Mouse (Mus musculus) heart, postnatal 10 days (tissue): ENCODE data around the gene Ssc4d. TPM values are rescaled to one million over a fixed set of nuclear protein-coding genes. Genes with fewer than 3 reads are reported as not detected.

Experiments
- DNase-seq, 2 experiments: peaks; one replicate each; pipeline ENCODE4 v3.0.0; 2021
- intact Hi-C: fragments of 180-260 bp; cut with DNase I; formaldehyde crosslinking; loops from one replicate; pipeline ENCODE4 v1.15.1; 2025
- total RNA-seq, 2 experiments: library from RNA; stranded (reverse); gene quantifications; 2 replicates each; pipeline ENCODE4 v1.2.3; 2021

Gene Ssc4d
- total RNA-seq, 2 experiments from 2014 or later: 0.43 to 1.4 TPM

DNA sequence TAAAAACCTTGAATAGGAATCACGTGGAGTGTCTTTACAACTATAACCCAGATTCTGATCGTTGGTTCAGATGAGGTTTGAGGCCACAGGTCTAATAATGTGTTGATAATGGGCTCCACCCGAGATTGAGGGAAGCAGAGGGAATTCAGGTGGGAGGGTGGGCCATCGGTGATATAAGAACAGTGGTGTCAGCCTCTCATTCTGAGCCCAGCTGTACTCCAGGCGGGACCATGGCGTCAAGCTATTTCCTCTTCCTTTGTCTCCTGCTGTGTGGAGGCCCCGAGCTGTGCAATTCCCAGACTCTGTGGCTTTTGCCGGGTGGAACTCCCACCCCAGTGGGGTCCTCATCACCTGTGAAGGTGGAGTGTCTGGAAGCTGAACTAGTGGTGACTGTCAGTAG lies 5.6 kb upstream of the Ssc4d start, which contains the start of gene Zp3:
Gene Zp3 (plus strand): TSS at position 196 of the 400 bp plus-strand sequence.
- intact Hi-C loops: loop anchor here (5.0 kb wide), 3 partner anchors 47 to 78 kb away; no protein-coding TSS in a partner anchor
- no peak for DNase-seq

DNA sequence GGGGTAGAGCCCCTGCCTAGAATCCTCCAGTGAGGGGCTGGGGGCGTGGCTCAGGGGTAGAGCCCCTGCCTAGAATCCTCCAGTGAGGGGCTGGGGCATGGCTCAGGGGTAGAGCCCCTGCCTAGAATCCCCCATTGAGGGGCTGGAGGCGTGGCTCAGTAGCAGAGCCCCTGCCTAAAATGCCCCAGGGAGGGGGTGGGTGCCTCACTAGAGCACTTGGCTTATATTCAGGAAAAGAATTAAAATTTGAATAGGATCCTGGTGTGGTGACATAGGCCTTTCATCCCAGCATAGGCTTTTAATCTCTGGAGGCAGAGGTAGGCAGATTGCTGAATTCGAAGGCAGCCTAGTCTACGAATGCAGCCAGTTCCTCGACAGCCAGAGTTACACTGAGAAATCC lies 5.0 kb upstream of the Ssc4d start:
- intact Hi-C loops: no loop called here
- no peak for DNase-seq

DNA sequence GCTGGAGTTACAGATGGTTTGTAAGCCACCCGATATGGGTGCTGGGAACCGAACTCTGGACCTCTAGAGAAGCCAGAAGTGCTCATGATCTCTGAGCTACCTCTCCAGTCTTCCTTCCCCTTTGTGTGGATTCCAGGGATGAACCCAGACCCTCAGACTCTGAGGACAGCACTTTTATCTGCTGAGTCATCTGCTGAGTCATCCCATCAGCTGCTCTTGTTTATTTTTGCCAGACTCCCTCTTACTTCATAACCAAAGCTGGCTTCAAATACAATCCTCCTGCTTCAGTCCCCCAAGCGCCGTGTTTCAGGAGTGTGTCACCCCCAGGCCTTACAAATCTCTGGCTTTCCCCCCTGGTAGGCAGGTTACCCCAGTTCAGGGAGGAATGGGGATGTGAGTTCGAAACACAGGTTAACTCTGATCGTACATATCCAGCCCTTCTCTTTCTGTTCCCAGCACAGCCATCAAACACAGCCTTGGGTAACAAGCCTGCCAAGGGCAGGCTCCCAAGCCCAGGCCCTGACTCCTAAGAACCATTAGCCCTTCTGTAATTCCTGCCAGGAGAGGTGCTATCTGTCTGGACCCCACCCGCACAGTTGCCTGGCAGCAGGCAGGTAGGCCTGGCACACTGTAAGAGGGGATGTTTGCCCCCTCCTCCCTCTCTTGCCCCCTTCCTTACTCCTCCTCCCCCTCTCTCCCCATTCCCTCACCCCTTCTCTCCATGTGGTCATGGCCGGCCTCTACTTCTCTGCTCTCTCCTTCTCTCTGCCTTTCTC lies 1.8 kb upstream of the Ssc4d start:
- intact Hi-C loops: no loop called here
- DNase-seq: no peak

DNA sequence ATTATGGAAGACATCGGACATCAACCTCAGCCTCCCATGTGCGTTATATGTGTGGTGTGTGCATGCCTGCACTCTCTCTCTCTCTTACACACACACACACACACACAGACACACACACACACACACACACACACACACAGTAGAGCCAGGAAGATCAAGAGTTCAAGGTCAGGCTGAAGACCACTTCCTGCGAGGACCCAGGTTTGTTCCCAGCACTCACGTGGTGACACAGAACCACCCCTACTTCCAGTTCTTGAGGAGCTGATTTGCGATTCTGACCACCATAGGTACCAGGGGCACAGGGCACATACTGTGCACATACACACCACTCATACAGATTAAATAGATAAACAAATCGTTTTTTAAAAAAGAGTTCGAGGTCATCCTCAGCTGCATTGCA lies 2.5 kb downstream of the Ssc4d start:
- intact Hi-C loops: no loop called here
- DNase-seq: no peak

DNA sequence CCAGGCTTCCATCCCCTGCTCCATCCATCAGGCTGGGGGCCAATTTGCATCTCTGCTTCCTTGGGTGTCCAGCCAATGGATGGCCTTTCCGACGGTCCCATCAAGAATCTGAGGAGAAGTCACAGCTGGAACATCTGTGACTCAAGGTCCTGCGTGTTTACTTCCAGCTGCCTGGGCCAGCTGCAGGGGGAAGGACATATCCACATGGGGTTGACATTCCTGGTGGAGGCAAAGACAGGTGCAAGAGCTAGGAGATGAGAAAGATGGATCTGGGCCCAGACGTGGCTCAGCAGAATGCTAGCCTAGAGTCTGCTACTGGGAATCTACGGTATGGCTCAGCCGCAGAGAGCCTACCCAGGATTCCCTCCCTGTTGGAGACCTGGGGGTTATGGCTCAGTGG lies 4.1 kb downstream of the Ssc4d start:
- DNase-seq: no peak
- intact Hi-C loops: no loop called here

DNA sequence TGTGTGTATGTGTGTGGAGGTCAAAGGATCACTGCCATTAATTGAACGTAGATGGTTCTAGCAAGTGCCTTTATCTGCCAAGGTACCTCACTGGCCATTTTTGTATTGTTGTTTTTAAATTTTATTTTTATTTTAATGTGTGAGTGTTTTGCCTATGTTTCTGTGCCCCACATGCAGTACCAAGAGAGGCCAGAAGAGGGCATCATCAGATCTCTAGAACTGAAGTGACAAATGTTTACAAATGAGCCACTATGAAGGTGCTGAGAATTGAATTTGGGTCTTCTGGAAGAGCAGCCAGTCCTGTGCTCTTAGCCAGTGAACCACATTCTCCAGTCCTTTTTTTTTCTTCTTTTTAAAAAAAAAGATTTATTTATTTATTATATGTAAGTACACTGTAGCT lies 5.5 kb downstream of the Ssc4d start:
- intact Hi-C loops: no loop called here
- peak in 1 of 2 experiments; percentile 77 for DNase-seq

DNA sequence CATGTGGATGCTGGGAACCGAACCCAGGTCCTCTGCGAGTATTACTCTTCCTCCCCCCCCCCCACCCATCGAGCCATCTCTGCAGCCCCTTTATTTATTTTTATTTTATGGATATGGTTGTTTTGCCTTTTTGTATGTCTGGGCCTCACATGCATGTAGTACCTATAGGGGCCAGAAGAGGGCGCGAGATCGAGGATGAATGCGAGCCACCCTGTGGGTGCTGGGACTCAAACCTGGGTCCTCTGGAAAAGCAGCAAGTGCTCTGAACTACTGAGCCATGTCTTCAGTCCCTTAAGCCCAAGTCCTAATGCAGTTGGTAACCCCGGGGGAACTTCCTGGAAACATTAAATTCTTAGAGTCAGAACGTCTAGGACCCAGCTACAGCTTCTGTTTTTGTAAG lies 7.5 kb downstream of the Ssc4d start:
- no peak for DNase-seq
- intact Hi-C loops: no loop called here

DNA sequence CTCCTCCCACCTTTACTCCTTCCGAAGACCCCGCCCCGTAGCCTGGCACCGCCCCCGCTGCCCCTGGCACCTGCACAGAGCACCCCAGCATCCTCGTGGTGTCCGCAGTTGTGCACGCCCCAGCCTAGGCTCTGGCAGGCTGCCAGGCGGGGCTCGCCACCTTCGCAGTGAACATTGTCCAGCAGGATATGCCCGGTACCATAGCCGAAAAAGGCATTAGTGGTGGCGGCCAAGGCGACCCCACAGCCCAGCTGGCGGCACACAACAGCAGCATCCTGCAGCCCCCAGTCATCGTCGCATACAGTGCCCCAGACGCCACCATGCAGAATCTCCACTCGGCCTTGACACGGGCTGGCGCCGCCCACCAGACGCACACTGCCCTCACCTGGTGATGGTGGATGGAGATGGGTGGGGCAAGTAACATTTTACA lies 8.8 kb downstream of the Ssc4d start:
- DNase-seq: peak in 1 of 2 experiments; percentile 41
- intact Hi-C loops: loop anchor here (2.0 kb wide), 1 partner anchor 65 kb away; no protein-coding TSS in a partner anchor

DNA sequence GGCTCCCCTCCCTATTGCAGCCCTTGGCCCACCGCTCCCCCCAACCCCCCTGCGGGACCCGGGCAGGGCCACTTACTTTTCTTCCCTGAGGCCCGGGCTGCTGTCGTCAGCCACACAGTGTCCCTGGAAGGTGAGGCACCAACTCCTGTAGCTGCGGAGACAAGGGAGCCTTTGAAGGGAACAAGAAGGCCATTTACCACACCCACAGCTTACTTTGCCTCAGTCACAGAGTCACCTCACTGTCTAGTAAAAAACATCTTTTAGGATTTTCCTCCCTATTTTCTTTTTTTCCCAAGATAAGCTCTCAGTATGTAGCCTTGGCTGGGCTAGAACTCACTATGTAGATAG lies 11.1 kb downstream of the Ssc4d start:
- intact Hi-C loops: no loop called here

DNA sequence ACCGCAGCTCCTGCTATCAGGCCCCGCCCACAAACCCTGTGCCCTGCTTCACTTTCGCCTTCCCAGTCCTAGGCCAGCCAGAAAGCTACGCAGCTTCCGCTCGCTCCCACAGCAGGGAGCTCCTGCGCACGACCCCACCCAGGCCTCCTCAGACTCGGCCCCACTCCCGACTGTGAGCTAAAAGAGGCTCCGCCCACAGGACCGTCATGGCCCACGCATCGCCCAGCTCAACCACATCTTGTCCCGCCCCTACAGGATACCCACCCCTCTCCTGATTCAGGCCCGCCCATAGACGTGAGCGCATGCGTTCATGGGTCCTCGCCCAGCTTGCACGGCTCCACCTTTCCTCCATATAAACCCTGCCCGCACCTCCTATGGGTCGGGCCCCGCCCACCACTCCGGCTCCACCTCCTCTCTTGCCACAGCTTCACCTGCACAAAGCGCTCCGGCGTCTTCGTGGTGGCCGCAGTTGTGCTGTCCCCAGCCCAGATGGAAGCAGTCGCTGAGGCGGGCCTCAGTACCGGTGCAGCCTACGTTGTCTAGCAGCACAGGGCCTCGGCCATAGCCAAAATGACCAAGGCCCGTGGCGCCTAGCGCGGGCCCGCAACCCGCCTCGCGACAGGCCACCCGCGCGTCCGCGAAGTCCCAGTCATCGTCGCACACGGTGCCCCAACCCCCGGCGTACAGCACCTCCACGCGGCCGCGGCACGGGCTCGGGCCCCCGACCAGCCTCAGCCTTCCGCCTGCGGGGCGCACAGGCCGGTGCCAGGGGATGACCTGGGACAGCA lies 11.6 kb downstream of the Ssc4d start:
- peak; percentile 98 to 99 for DNase-seq
- intact Hi-C loops: no loop called here

More for the DNA sequence above, 11.1 kb downstream of the Ssc4d start:
- no peak for DNase-seq

DNA sequence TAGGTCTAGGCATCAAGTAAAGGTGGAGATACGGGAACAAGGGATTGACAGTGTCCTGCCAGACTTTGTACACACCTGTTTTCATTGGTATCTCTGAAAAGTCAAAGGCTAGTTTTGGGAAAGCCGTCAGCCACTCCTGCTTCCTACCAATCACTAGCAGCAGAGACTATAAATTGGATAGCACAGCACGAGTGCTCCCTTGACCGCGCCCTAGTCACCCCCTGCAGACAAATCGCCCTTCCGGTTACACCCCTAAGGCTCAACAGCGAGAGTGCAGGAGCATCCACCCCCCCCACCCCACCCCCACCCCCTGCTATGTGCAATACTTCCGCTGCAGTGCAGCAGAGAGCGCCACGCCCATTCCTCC lies 12.2 kb downstream of the Ssc4d start:
- intact Hi-C loops: no loop called here
- DNase-seq: no peak

DNA sequence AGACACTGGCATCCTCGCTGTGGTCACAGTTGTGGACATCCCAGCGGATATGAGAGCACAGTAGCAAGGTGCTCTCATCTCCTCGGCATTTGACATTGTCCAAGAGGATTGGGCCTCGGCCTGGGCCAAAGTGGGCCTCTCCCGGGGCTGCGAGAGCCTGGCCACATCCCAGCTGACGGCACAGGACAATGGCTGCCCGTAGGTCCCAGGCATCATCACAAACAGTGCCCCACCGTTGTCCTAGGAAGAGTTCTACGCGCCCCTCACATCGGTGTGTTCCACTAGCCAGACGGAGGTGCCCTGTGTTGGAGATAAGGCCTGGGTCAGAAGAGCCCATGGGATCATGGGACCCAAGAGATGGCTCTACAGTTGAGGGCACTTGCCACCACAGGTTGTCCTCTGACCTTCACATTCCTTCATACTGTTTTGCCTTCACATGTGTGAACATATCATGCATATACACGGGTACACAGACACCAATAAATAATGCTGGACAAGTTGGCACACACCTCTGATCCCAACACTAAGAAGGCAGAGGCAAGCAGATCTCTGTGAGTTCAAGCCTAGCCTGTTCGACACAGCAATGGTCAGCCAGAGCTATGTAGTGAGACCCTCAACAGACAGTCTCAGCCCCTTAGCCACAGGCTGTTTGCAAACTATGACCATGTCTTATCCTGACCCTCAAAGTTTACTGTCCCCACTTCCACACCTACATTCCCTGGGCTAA lies 13.3 kb downstream of the Ssc4d start:
- intact Hi-C loops: no loop called here
- DNase-seq: no peak

DNA sequence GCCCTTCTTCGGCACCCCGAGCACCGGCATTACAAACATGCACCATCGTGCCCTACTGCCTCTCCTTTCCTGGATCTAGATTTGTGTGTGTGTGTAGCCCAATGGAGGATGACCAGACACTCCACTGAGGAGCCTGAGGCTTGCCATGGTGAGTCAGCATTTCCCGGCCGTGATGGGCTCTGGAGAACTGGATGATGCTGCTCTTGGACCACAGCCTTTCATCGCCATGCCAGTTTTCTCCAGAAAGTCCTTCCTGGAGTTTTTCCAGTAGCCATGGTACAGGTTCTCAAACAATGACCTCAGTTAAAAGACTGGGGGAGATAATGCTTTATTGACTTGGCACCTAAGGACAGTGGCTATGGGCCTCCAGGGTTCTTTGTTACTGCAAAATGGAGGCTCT lies 14.4 kb downstream of the Ssc4d start:
- no peak for DNase-seq
- intact Hi-C loops: no loop called here

DNA sequence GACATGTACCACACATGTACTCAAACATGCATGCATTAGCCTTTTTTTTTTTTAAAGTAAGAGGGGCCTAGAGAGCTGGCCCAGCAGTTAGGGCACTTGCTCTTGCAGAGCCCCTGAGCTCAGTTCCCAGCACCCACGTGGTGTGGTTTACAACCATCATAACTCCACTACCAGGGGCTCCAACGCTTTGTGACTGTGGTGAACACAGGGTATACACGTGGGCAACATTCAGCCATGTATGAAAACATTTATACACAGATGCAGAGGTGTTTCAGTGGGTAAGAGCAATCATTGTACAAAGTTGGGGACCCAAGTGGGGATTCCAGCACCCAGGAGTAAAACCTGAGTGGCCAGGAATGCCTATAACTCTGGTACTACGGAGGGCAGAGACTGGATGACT lies 16.0 kb downstream of the Ssc4d start:
- intact Hi-C loops: no loop called here
- DNase-seq: no peak

DNA sequence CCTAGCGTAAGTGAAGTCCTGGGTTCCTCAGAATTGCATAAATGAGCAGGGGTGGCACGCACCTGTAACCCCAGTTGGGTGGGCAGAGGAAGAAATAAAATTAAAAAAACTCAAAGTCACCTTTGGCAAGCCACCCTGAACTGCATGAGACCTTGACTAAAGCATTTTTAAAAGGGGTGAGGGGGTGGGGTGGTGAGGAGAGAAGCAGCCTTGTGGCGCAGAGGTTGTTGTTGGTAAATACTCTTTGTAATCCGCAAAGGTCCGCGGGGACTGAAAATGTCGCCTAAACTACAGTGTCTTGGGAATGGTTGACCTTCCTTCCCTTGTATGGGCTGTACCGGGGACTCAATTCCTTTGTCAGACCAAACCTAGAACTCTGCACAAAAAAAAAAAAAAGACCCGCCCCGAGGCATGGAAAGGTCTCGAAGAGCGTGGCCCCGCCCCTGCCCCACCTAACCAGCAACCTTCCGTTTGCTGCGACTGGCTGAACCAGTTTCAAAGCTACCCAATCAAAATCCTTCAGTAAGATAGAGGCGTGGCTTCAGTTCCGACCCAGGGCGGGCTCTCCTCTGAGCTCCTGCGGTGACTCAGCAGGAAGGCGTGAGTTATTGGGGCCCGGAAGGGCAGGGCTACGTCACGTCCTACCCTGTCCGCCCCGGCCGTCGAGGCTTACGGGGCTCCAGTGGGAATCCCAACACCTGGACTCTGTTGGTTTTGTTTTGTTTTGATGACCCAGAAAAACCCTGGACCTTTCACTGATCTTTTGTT lies 16.9 kb downstream of the Ssc4d start:
- intact Hi-C loops: loop anchor here (2.0 kb wide), 2 partner anchors 23 to 45 kb away; partner anchors contain the start of gene Ywhag
- DNase-seq: peak; percentile 95 to 97

DNA sequence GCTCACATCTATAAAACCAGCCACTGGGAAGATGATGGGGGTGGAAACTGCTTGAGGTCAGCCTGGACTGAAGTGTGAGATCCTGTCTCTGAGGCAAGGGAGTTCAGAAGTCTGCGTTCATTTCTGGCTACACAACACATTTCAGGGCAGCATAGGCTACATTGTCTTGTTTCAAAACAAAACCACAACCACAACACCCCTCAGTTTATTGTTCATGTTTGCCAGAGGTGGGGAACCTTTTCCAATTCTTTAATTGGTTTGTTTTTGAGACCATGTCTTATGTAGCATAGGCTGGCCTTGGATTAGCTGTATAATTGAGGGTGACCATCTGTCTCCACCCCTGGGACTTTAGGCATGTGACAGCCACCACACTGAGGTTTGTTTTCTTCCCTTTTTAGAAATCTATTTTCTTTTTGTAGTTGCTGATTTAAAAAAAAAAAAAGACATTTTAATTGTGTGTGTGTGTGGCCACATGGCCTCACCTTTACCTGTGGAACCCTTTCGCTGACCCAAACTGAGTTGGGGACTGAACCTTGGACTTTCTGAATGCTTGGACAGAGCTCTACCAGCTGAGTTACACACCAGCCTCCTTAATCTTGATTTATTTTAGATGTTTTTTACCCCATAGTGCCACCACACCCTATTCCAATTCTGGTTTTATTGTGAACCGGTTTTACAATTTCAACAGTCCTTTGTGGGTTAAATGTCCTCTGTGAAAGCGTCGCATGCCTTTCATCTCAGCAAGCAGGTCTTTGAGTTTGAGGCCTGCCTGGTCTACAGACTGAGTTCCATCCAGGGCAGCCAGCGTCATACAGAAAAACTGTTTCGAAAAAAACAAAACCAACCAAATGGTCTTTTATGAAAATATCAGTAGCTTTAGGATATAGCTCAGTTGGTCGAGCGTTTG lies 17.8 kb downstream of the Ssc4d start:
- no peak for DNase-seq
- intact Hi-C loops: loop anchor here (2.0 kb wide), 2 partner anchors 22 to 44 kb away; partner anchors contain the start of gene Ywhag

DNA sequence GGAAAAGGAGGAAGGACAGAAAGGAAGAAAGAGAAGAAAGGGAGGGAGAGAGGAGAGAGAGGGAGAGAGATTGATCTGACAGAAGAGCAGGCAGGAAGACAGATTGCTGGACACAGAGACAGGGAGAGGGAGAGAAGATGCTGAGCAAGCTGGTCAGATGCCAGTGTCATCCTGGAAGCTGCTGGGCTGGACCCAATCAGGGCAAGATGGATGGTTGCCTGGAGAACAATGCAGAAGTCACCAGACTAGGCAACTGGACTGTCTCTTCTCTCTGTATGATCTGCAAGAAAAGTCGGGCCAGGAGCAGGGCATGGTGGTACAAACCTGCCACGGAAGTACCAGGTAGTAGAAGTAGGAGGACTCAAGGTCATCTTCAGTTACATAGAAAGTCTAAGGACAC lies 21.5 kb downstream of the Ssc4d start:
- intact Hi-C loops: no loop called here
- no peak for DNase-seq

DNA sequence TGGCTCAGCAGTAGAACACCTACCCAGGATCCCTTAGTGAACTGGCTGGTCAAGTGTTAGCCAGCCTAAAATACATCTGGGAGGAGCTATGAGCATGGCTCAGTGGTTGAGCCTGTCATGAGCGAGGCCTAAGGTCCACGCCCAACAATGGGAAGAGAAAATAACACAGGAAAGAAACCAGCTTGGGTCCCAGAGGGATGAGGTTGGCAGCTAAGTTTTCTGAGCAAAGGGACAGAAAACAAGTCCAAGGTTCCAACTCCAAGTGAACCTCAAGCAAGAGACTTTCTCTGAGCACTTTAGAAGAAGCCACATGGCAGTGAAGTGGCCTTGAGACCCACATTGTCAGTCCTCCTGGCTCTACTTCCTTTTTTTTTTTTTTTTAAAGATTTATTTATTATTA lies 22.7 kb downstream of the Ssc4d start:
- no peak for DNase-seq
- intact Hi-C loops: no loop called here

DNA sequence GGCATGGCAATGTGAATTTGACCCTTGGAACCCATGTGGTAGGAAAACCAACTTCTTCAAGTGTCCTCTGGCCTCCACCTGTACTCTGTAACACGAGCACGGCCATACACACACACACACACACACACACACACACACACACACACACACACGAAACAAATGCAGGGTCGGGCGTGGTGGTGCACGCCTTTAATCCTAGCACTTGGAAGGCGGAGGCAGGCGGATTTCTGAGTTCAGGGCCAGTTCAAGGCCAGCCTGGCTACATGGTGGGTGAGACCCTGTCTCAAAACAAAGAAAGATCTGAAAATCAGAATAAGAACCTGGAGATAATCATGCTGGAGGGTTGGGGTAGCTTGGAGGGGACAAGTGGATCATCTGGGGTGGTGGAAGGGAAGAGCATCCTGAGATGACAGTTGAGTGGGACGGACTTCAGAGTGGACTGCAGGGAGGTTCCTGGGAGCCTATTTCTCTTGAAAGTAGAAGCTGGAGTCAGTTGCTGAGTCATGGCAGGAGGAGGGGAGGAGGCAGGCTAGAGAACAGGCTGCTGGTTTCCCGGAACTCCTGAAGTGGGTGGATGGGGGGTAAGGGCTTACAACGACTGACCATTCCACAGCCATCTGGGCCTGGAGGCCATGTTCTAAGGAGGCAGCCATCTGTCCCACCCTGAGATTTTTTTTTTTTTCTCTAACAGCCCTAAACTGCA lies 23.5 kb downstream of the Ssc4d start:
- no peak for DNase-seq
- intact Hi-C loops: no loop called here
